22 mouse cellular contexts compared by ENCODE assay signal in genomic region chr1:64048567-64048966, GRCm38 (mm10).
"Had no signal": no experiment of that assay in that cellular context is flagged by ENCODE, and none has a peak within 500 bp of the region (broad histone marks: within the 10 kb centered on the region; RNA-seq: fewer than 3 reads in every experiment).

No protein-coding gene starts in this region.

- DNase-seq: kidney, adult 11 months; kidney, adult 8-10 months; kidney, postnatal 10 days; kidney, postnatal 36 days; layer of hippocampus, postnatal 36 days; liver; lung, adult 18-20 months; lung, postnatal 10 days; lung, postnatal 4 days; midbrain, embryonic 14.5 days; retina, postnatal 1 day; right cerebral cortex, postnatal 25 days; spleen, adult 18-20 months; thymus, adult 18-20 months; thymus, postnatal 36 days had no signal

- H3K9me3 ChIP-seq: kidney, embryonic 15.5 days; limb, embryonic 10.5 days; limb, embryonic 13.5 days; liver, embryonic 12.5 days; liver, embryonic 15.5 days; lung, embryonic 15.5 days had no signal

- H3K4me2 ChIP-seq: kidney, embryonic 15.5 days; limb, embryonic 13.5 days; liver, embryonic 12.5 days; liver, embryonic 15.5 days; lung, embryonic 15.5 days; midbrain, embryonic 11.5 days had no signal

- H3K4me3 ChIP-seq: kidney, embryonic 15.5 days; limb, embryonic 10.5 days; limb, embryonic 13.5 days; liver, embryonic 12.5 days; liver, embryonic 15.5 days; lung, embryonic 15.5 days had no signal

- H3K9ac ChIP-seq: kidney, embryonic 15.5 days; limb, embryonic 13.5 days; liver, embryonic 12.5 days; liver, embryonic 15.5 days; lung, embryonic 15.5 days had no signal

- ATAC-seq: liver, embryonic 12.5 days had no signal

- H3K36me3 ChIP-seq: kidney, embryonic 15.5 days; limb, embryonic 10.5 days; limb, embryonic 13.5 days; liver, embryonic 12.5 days; liver, embryonic 15.5 days; lung, embryonic 15.5 days had no signal

- H3K27ac ChIP-seq: kidney, embryonic 15.5 days; limb, embryonic 10.5 days; limb, embryonic 13.5 days; liver, embryonic 12.5 days; liver, embryonic 15.5 days; lung, embryonic 15.5 days had no signal

- H3K27me3 ChIP-seq: kidney, embryonic 15.5 days; limb, embryonic 13.5 days; liver, embryonic 12.5 days; liver, embryonic 15.5 days; lung, embryonic 15.5 days had no signal
